8 mouse cellular contexts compared by ENCODE assay signal in genomic region chr15:96936705-96937346, GRCm38 (mm10).
DNase-seq lines count a peak whose midpoint lies in the region; ATAC-seq lines count a peak whose summit lies in the region.

No protein-coding gene starts in this region.

- peaks cover 6% of the 10 kb centered on the region; the same call in 1 of the 2 replicates for H3K4me1 ChIP-seq in hindbrain, embryonic 15.5 days (replicated peaks)

- no peaks in the 10 kb centered on the region for H3K27me3 ChIP-seq in hindbrain, embryonic 15.5 days

- peak overlapping the region; percentile 32; the same call in 1 of the 2 replicates for H3K9ac ChIP-seq in hindbrain, embryonic 15.5 days

- peak; percentile 87 for DNase-seq in T-cell, adult 2 months (ENCODE audit: low spot score)
- DNase-seq in cerebellum, postnatal 25 days = peak; percentile 78 to 87
- DNase-seq in frontal cortex, postnatal 36 days (ENCODE audit: low spot score in 2 of 2) = peak; percentile 85 to 90
- peak; percentile 83 to 84 for DNase-seq in layer of hippocampus, postnatal 36 days
- DNase-seq in lung, postnatal 25 days (ENCODE audit: low spot score) = peak; percentile 93
- DNase-seq in retina, postnatal 1 day = peak; percentile 95
- DNase-seq in thymus, postnatal 4 days = peak; percentile 83

- peak overlapping the region; percentile 26 for H3K4me3 ChIP-seq in hindbrain, embryonic 15.5 days

- H3K27ac ChIP-seq in hindbrain, embryonic 15.5 days (replicated peaks) = no peak overlapping the region

- ATAC-seq in hindbrain, embryonic 15.5 days (ENCODE audit: low FRiP score, low read depth) = peak; percentile 92

- WGBS in hindbrain, embryonic 15.5 days = 7% methylated on average over 18 of the region's 18 CpGs

- H3K36me3 ChIP-seq in hindbrain, embryonic 15.5 days = no peaks in the 10 kb centered on the region

- peak overlapping the region; percentile 56 for H3K4me2 ChIP-seq in hindbrain, embryonic 15.5 days

- no peaks in the 10 kb centered on the region for H3K9me3 ChIP-seq in hindbrain, embryonic 15.5 days
